Mouse (Mus musculus) frontal cortex, postnatal 14 days (tissue): Measurements from ENCODE around the gene Epn1.

Source experiments
- DNase-seq, 2 experiments: peaks; one replicate each; pipeline ENCODE4 v3.0.0; 2022; ENCODE audit warnings: low spot score in 2 of 2

Epn1 gene

DNA sequence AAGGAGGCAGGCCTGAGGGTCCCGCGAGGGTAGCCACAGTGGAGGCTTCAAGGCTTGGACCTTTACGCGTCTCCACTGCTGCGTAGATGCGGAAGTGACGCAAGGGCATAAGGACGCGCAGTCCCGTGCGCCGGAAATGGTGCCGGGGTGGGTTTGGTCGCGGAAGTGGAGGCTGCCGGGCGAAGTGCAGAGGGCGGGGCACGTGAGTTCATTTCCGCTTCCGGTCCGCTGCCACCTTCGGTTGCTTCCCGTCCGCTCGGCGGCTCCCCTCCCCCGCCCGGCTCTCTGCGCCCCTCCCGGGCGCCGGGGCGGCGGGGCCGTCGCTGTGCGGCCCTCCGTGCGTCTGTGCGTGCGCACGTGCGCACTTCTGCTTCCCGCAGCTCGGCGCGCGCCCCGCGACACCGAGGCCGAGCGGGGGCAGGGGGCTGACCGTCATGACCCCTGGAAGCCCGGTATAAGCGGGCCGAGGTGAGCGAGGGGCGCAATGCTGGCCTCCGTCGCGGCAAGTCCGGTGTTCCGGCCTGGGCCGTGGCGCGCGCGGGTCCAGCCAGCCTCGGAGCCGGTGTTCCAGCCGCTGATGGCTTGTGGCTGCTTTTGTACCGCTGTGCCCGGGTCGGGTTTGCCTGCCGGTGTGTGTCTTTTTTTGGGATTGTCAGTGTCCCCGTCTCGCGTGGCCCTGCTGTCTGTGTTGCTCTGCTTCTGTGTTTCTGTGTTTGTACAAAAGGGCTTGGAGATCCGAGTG is at the start of gene Epn1:
Gene Epn1, plus strand, starts transcription at position 226 of the 742 bp plus-strand sequence.
- peak; percentile 93 to 97 for DNase-seq

DNA sequence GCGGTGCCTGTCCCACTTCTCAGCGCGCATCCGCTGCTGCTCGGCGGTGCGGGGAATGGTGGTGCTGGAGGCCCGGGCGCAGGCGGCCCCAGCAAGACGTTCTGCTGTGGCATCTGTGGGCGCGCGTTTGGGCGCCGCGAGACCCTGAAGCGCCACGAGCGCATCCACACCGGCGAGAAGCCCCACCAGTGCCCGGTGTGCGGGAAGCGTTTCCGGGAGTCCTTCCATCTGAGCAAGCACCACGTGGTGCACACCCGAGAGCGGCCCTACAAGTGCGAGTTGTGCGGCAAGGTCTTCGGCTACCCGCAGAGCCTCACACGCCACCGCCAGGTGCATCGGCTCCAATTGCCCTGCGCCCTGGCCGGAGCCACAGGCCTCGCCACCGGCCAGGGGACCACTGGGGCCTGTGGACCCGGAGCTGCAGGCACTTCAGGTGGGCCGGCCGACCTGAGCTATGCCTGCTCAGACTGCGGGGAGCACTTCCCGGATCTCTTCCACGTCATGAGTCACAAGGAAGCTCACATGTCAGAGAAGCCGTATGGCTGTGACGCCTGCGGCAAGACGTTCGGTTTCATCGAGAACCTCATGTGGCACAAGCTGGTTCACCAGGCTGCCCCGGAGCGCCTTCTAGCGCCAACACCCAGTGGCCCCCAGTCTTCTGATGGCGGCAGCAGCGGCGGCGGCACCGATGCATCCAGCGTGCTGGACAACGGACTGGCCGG is 49.3 kb upstream of the Epn1 start:
- DNase-seq, result no peak

- no peak for DNase-seq
Measured at GRCm38 (mm10) chr7:5031496-5031895, 48.5 kb upstream of the Epn1 start.

DNA sequence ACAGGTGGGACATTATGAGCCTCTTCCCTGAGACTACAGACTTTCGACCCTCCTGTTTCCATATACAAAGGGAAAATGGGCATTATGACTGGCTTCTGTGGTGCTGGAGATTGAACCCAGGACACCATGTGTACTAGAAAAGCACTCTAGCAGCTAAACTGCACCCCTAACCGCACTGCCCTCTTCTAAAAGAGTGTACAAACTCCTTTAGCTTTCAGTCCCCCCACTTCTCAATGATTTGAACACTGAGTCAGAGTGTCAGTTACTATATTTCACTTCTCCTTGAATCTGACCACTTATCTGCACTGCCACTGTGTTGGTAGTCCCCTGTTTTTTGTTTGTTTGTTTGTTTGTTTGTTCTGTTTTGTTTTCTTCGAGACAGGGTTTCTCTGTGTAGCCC is 46.2 kb upstream of the Epn1 start, which contains the start of gene 4632433K11Rik:
Gene 4632433K11Rik, plus strand, starts transcription at position 301 of the 400 bp plus-strand sequence.
- no peak for DNase-seq

- no peak for DNase-seq
Measured at GRCm38 (mm10) chr7:5035628-5036027, 44.4 kb upstream of the Epn1 start.

DNA sequence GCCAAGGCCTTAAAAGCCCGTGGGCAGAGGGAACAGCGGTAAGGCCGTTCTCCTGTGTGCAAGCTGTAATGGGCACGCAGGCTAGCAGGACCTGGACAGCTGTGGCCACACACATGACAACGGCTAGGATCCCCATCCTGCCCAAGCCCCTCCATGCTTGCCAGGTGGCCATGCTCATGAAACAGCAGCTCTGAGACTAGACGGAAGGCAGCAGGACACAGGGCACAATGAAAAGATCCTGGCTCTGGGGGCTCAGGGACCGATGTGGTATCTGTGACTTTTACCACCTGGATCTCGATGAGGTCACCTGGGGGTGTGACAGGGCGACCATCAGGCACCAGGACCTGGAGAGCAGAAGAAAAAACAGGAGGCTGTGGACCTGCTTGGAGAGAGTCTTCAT is 43.9 kb upstream of the Epn1 start:
- no peak for DNase-seq

GRCm38 (mm10) chr7:5037026-5037425 is 43.0 kb upstream of the Epn1 start:
- no peak for DNase-seq

GRCm38 (mm10) chr7:5037467-5037866 is 42.6 kb upstream of the Epn1 start:
- no peak for DNase-seq

DNA sequence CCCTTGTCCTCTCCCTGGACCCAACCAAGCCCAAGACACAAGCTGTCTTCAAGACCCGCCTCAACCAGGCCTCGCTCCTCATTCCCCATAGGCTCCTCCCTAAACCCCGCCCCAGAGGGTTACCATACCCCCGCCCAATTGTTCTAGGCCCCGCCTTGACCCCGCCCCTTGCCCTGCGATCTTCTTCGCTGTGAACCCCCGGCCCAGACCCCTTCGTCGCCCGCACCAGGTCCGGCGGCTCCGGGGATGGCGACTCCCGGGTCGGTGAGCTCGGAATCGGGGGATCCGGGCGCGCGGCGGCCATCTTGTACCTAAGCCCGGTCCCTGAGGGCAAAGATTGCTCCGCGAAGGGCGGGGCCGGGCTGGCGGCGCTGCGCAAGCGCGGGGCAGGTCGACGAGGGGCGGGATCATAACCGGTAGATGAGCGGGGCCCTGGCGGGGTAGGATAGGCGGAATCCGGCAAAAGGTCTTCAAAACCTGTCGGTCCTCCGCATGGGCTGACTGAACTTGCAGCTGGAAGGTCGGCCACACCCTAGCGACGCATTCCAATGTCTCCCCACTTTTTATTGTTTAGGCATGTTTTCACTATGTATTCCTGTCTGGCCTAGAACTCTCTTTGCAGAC is 41.8 kb upstream of the Epn1 start, which contains the start of gene Zfp784:
Gene Zfp784, minus strand, starts transcription at position 338 of the 624 bp plus-strand sequence.
- peak; percentile 87 to 90 for DNase-seq

GRCm38 (mm10) chr7:5038940-5039339 is 41.1 kb upstream of the Epn1 start:
- no peak for DNase-seq

GRCm38 (mm10) chr7:5044981-5045380 is 35.1 kb upstream of the Epn1 start:
- no peak for DNase-seq

GRCm38 (mm10) chr7:5046112-5046511 is 33.9 kb upstream of the Epn1 start:
- DNase-seq, result no peak

GRCm38 (mm10) chr7:5047313-5047712 is 32.7 kb upstream of the Epn1 start:
- no peak for DNase-seq

- DNase-seq, result peak; percentile 69 to 72
Measured at GRCm38 (mm10) chr7:5051193-5052192, 28.5 kb upstream of the Epn1 start, which contains the start of gene Zfp580. Zfp580 (plus strand) TSS chr7:5051538.

- DNase-seq, result no peak
Measured at GRCm38 (mm10) chr7:5052438-5052837, 27.6 kb upstream of the Epn1 start.

GRCm38 (mm10) chr7:5052931-5053343 is 27.1 kb upstream of the Epn1 start:
- no peak for DNase-seq

- peak in 1 of 2 experiments; percentile 35 for DNase-seq
Measured at GRCm38 (mm10) chr7:5053456-5054179, 26.4 kb upstream of the Epn1 start.

- DNase-seq, result peak; percentile 57 to 62
Measured at GRCm38 (mm10) chr7:5056651-5057263, 23.3 kb upstream of the Epn1 start.

- no peak for DNase-seq
Measured at GRCm38 (mm10) chr7:5057381-5057780, 22.7 kb upstream of the Epn1 start.

DNA sequence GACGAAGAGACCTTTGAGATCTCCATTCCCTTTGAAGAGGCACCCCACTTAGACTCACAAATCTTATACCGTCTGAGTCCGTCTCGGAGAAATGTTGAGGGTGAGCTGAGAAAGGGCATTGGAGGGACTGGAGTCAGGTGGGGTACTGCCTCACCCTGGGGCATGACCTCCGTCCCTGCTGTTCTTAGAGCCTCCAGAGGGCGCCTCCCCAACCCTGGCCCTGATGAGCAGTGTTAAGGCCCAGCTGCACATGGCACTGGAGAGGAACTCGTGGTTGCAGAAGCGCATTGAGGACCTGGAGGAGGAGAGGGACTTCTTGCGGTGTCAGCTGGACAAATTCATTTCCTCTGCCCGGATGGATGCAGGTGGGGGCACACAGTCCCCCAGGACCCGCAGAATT is 22.2 kb upstream of the Epn1 start:
- peak in 1 of 2 experiments; percentile 26 for DNase-seq
